Mouse (Mus musculus): ENCODE data around the gene Itsn1. TPM values are rescaled to one million over a fixed set of nuclear protein-coding genes. Genes with fewer than 3 reads are reported as not detected.
A peak's percentile ranks its signal among the peaks of the same experiment; 100 is the strongest.

The Itsn1 gene
- total and polyA plus RNA-seq, 2 experiments from 2014 or later = 43.5 to 90.5 TPM

- 90% methylated on average over 4 of the region's 4 CpGs for WGBS
Measured at GRCm38 (mm10) chr16:91876457-91876856, 147.4 kb downstream of the Itsn1 start.

GRCm38 (mm10) chr16:91879101-91879500 is 150.0 kb downstream of the Itsn1 start:
- H3K27ac ChIP-seq (ENCODE audit: low read depth, low read length) = no peak overlapping the region
- no peaks in the 10 kb centered on the region for H3K9me3 ChIP-seq (ENCODE audit: low read length)
- H3K4me3 ChIP-seq (ENCODE audit: low read depth, low read length) = no peak overlapping the region
- no peak for TF ChIP-seq CTCF (IDR thresholded peaks at IDR 0.05; ENCODE audit: low read depth)
- H3K27me3 ChIP-seq (ENCODE audit: insufficient read depth, low read length) = no peaks in the 10 kb centered on the region
- H3K9ac ChIP-seq = no peak overlapping the region
- ATAC-seq (no peak), DNase-seq (no peak)
- peaks cover 6% of the 10 kb centered on the region for H3K36me3 ChIP-seq (ENCODE audit: insufficient read depth)
- WGBS = 88% methylated on average over 2 of the region's 2 CpGs
- H3K4me2 ChIP-seq (ENCODE audit: low read depth) = no peak overlapping the region
- no peaks in the 10 kb centered on the region for H3K4me1 ChIP-seq (ENCODE audit: insufficient read depth)

More at GRCm38 (mm10) chr16:91876457-91876856, 147.4 kb downstream of the Itsn1 start:
- Histone ChIP-seq H3K4me1 (ENCODE audit: insufficient read depth) (no peaks in the 10 kb centered on the region), H3K27ac (ENCODE audit: low read depth, low read length) (no peak overlapping the region), H3K36me3 (ENCODE audit: insufficient read depth) (peaks cover 16% of the 10 kb centered on the region), H3K4me2 (ENCODE audit: low read depth) (no peak overlapping the region), H3K4me3 (ENCODE audit: low read depth, low read length) (no peak overlapping the region), H3K9me3 (ENCODE audit: low read length) (no peaks in the 10 kb centered on the region), H3K9ac (no peak overlapping the region), H3K27me3 (ENCODE audit: insufficient read depth, low read length) (no peaks in the 10 kb centered on the region)
- no peak for ATAC-seq
- DNase-seq = no peak
- no peak for TF ChIP-seq CTCF (IDR thresholded peaks at IDR 0.05; ENCODE audit: low read depth)

- no peak overlapping the region for H3K4me3 ChIP-seq (ENCODE audit: low read depth, low read length)
- no peak overlapping the region for H3K4me2 ChIP-seq (ENCODE audit: low read depth)
- no peaks in the 10 kb centered on the region for H3K27me3 ChIP-seq (ENCODE audit: insufficient read depth, low read length)
- 78% methylated on average over 11 of the region's 11 CpGs for WGBS
- TF ChIP-seq CTCF (IDR thresholded peaks at IDR 0.05; ENCODE audit: low read depth) = no peak
- ATAC-seq (peak; percentile 64), DNase-seq (peak; percentile 72)
- H3K27ac ChIP-seq (ENCODE audit: low read depth, low read length) = peak overlapping the region; percentile 42
- H3K9me3 ChIP-seq (ENCODE audit: low read length) = no peaks in the 10 kb centered on the region
- H3K4me1 ChIP-seq (ENCODE audit: insufficient read depth) = peaks cover 8% of the 10 kb centered on the region; the same call in 1 of the 2 replicates
- H3K36me3 ChIP-seq (ENCODE audit: insufficient read depth) = peaks cover 6% of the 10 kb centered on the region
- H3K9ac ChIP-seq = no peak overlapping the region
Measured at GRCm38 (mm10) chr16:91880869-91881767, 152.0 kb downstream of the Itsn1 start.

- no peaks in the 10 kb centered on the region for H3K9me3 ChIP-seq (ENCODE audit: low read length)
- no peak overlapping the region for H3K4me2 ChIP-seq (ENCODE audit: low read depth)
- H3K27ac ChIP-seq (ENCODE audit: low read depth, low read length) = peak overlapping the region; percentile 42
- WGBS = 76% methylated on average over 9 of the region's 9 CpGs
- no peak overlapping the region for H3K9ac ChIP-seq
- TF ChIP-seq CTCF (IDR thresholded peaks at IDR 0.05; ENCODE audit: low read depth) = no peak
- no peaks in the 10 kb centered on the region for H3K27me3 ChIP-seq (ENCODE audit: insufficient read depth, low read length)
- peaks cover 8% of the 10 kb centered on the region; the same call in 1 of the 2 replicates for H3K4me1 ChIP-seq (ENCODE audit: insufficient read depth)
- ATAC-seq = no peak
- no peak overlapping the region for H3K4me3 ChIP-seq (ENCODE audit: low read depth, low read length)
- DNase-seq = no peak
- H3K36me3 ChIP-seq (ENCODE audit: insufficient read depth) = peaks cover 10% of the 10 kb centered on the region
Measured at GRCm38 (mm10) chr16:91882168-91882859, 153.2 kb downstream of the Itsn1 start.

- Histone ChIP-seq H3K4me3 (ENCODE audit: low read depth, low read length) (no peak overlapping the region), H3K9me3 (ENCODE audit: low read length) (no peaks in the 10 kb centered on the region), H3K27ac (ENCODE audit: low read depth, low read length) (no peak overlapping the region), H3K4me2 (ENCODE audit: low read depth) (no peak overlapping the region), H3K9ac (no peak overlapping the region), H3K27me3 (ENCODE audit: insufficient read depth, low read length) (no peaks in the 10 kb centered on the region), H3K4me1 (ENCODE audit: insufficient read depth) (peaks cover 8% of the 10 kb centered on the region; the same call in 1 of the 2 replicates), H3K36me3 (ENCODE audit: insufficient read depth) (peaks cover 21% of the 10 kb centered on the region)
- ATAC-seq (no peak), DNase-seq (no peak)
- 87% methylated on average over 2 of the region's 2 CpGs for WGBS
- no peak for TF ChIP-seq CTCF (IDR thresholded peaks at IDR 0.05; ENCODE audit: low read depth)
Measured at GRCm38 (mm10) chr16:91883636-91884035, 154.6 kb downstream of the Itsn1 start.

GRCm38 (mm10) chr16:91884196-91884595 is 155.1 kb downstream of the Itsn1 start:
- 75% methylated on average over 5 of the region's 5 CpGs for WGBS
- DNase-seq (no peak), ATAC-seq (no peak)
- Histone ChIP-seq H3K4me1 (ENCODE audit: insufficient read depth) (peaks cover 8% of the 10 kb centered on the region; the same call in 1 of the 2 replicates), H3K4me3 (ENCODE audit: low read depth, low read length) (no peak overlapping the region), H3K36me3 (ENCODE audit: insufficient read depth) (peaks cover 21% of the 10 kb centered on the region), H3K27ac (ENCODE audit: low read depth, low read length) (no peak overlapping the region), H3K9ac (no peak overlapping the region), H3K4me2 (ENCODE audit: low read depth) (no peak overlapping the region), H3K27me3 (ENCODE audit: insufficient read depth, low read length) (no peaks in the 10 kb centered on the region), H3K9me3 (ENCODE audit: low read length) (no peaks in the 10 kb centered on the region)
- peak; percentile 77 for TF ChIP-seq CTCF (IDR thresholded peaks at IDR 0.05; ENCODE audit: low read depth)
